Mouse (Mus musculus): ENCODE results near the gene Gm17783. TPM values are rescaled to one million over a fixed set of nuclear protein-coding genes. Genes with fewer than 3 reads are reported as not detected.
"Not testable (repeated sequence)": the region's sequence is repeated elsewhere in the genome, so short reads cannot be mapped to it uniquely, and the experiment has no call there.

The Gm17783 gene
- total RNA-seq (2021), result not detected

DNA sequence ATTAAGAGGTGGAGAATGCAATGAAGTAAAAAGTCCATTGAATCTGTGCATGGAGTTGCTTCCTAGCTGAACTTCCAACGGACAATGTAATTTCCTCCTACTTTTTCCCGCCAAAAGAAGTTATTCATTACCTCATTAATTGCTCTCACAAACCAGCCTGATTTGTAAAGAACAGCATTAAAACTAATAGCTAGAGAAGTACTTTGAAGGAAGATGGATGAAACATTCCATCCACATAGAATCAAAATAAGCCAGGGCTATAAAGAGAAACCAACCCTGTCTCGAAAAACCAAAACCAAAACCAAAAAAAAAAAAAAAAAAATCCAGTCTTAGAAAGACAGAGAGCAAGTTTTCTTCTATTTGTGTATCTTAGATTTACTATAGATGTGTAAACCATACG is at the start of gene Gm17783:
TSS of gene Gm17783 (minus strand) at position 101 of the 400 bp plus-strand sequence.
- intact Hi-C loops (cut with DNase I), result no loop called here
- DNase-seq (ENCODE audit: low spot score in 2 of 2), result no peak

DNA sequence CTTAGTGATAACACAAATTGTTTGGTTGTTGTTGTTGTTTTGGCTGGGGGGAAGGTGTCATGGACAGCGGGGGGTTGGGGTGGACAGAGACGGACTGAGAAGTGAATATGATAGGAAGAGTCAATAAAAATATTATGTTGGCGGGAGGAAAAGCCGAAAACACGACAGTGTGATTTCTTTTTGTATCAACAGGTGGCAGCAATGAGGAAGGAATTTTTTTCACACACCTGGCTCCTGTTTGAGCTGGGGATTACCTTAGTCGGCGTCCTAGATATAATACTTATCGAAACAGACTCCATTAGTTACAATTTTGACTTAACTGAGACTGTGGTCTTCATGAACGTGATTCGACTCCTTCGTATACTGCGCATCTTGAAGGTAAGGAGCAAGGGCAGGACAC is 48.0 kb upstream of the Gm17783 start:
- intact Hi-C loops (cut with DNase I), result no loop called here
- no peak for DNase-seq (ENCODE audit: low spot score in 2 of 2)

DNA sequence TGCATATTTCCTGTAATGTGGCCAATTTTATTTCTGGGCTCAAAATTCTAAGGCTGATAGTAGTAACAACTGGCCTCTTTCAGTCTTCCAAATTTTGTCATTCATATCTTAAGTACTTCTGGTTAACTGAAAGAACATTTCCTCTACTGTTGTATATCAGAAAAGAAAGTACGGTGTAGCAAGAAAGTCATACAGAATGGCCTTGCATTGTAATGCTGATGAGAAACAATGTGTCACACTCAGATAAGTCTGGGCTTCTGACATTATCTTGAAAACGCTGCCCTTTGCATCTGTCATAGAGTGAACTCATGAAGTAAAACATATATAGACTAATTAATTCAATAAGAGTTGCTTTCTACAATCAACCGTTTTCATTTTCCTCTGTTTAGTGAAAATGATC is 40.5 kb upstream of the Gm17783 start:
- intact Hi-C loops (cut with DNase I), result no loop called here
- no peak for DNase-seq (ENCODE audit: low spot score in 2 of 2)

DNA sequence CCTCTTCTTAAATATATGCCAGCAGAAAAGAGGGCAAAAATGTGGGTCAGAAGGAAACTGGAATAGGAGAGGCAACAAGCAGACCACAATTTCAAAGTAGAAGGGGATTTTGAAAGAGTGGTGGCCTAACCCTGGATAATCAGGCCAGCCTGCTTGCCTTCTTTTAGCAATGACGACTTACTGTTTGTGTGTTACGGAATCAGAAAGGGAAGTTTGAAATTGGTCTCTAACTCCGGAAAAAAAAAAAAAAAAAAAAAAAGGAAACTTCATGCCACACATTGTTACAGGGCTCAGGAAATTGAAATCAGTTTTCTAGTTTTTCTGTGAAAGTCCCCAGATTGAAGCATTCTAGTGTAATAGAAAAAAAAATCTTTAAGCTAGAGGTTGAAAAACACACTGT is 29.9 kb upstream of the Gm17783 start:
- intact Hi-C loops (cut with DNase I), result no loop called here
- no peak for DNase-seq (ENCODE audit: low spot score in 2 of 2)

DNA sequence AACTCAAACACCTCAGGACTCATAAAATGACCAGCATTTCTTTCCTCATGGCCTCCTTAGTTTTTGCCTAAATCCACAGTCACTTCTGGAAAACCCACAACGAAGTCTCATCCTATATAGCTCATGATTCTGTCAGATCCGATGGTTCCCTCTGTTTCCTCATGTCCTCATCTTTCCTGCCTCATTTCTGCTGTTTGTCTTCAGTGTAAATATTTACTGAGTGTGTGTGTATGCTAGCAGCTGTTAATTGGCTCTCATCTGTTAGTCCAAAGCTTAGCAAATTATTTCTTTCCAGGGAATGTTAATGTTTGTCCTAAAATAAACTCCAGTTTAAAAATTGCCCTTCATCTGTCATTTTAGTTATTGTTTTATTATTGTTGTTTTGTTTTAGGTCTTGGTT is 19.7 kb upstream of the Gm17783 start:
- intact Hi-C loops (cut with DNase I), result no loop called here
- no peak for DNase-seq (ENCODE audit: low spot score in 2 of 2)

DNA sequence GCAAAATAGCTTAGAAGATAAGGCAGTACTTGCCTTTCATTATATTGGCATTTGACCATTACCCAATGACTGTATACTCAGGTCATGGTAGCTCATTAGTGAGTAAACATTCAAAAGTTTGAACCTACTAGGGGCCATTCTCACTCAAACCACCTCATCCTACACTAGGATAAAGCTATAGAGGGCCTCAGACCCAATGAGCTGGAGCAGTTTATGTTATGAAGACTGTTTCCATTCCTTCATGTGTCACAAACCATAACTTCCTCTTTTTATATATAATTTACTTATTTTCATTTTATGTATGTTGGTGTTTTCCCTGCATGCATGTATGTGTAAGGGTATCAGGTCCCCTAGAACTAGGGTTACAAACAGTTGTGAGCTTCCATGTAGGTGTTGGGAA is 16.1 kb upstream of the Gm17783 start:
- DNase-seq (ENCODE audit: low spot score in 2 of 2), result no peak
- intact Hi-C loops (cut with DNase I), result no loop called here

DNA sequence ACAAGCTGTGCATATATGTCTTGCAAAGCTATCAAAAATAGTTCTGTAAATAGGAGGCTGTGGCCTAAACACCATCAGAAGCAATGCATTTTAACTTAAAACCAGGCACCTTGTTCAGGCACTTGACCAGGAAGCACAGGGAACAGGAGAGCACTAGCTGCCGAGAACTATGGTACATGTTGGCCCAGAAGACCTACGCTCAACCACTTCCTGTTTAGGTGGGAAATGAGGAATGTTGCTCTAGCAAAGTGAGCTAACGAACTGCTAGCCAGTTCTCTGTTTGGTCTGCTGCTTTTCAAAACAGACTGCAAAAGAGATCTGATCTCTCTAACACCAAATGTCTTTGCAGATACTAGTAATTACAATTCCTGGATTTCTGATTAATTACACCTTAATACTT is 12.5 kb upstream of the Gm17783 start:
- intact Hi-C loops (cut with DNase I), result no loop called here

DNA sequence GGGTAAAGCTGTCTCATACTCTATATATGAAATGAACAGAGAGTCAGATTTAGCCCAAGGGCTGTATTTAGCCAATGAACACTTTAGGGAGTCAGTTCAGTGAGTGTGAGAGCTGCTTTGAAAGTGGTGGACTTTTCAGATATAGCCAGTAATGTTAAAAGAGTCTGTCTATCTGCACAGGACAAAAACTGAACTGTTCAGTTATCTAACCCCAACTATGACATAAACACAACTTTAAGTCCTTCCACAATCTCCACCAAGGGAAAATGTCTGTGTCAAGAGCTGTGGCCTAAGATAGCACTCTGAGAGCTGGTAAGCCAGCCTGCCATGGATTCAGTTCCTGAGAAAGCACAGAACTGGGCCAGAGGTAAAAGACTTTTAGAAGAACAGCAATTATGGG is 10.3 kb upstream of the Gm17783 start:
- intact Hi-C loops (cut with DNase I), result no loop called here
- DNase-seq (ENCODE audit: low spot score in 2 of 2), result no peak

More for the DNA sequence above, 12.5 kb upstream of the Gm17783 start:
- no peak for DNase-seq (ENCODE audit: low spot score in 2 of 2)

DNA sequence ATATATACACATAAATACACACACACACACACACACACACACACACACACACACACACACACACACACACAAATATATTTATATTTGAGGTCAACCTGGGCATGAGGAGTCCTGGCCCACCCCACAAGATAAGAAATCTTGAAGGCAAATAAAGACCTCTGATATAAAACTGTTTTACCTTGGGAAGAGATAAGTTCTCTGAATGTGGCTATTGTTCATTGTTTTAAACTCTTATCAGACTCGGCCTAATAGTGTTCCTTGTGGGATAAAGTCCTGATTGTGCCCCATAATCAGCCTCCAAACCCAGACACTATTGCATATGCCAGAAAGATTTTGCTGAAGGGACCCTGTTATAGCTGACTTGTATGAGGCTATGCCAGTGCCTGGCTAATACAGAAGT is 6.5 kb upstream of the Gm17783 start:
- DNase-seq (ENCODE audit: low spot score in 2 of 2); intact Hi-C loops (cut with DNase I): not testable (repeated sequence)

DNA sequence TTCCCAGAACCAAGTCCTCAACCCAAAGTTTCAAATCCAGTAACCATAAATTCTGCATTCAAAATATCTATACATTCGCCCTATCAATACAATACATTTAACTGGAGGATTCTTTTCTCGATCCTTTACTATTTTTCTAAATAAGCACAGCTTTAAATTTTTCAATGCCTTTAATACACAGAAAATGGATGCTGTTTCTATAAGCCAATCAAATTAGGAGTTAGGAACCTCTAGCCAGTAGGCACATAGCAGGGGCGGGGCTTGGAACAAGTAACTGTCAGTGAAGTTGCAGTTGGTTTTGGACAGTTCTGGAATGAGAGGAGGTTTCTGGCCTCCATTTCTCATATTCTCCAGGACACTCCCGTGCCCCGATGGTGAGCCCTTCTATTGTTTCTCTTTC is 3.2 kb upstream of the Gm17783 start, which contains the start of gene Slc9c1:
TSS of gene Slc9c1 (plus strand) at position 301 of the 400 bp plus-strand sequence.
- intact Hi-C loops (cut with DNase I), result no loop called here
- no peak for DNase-seq (ENCODE audit: low spot score in 2 of 2)

DNA sequence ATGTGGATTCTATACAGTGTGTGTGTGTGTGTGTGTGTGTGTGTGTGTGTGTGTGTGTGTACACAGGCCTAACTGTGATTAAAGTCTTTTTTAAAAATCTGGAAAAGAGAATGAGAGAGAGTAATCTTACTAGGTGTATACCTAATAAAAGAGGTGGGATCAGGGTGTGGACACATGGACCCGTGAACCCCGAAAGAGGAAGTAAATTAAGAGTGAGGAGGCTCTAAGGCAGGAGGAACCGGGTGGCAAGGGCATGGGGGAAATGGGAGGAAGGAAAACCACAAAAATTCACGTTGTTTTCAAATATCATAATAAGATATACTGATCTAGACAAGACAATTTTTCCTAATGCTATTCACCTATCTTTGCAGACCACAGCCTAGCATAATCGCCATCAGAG is 6.3 kb downstream of the Gm17783 start:
- intact Hi-C loops (cut with DNase I), result no loop called here
- DNase-seq (ENCODE audit: low spot score in 2 of 2), result no peak

DNA sequence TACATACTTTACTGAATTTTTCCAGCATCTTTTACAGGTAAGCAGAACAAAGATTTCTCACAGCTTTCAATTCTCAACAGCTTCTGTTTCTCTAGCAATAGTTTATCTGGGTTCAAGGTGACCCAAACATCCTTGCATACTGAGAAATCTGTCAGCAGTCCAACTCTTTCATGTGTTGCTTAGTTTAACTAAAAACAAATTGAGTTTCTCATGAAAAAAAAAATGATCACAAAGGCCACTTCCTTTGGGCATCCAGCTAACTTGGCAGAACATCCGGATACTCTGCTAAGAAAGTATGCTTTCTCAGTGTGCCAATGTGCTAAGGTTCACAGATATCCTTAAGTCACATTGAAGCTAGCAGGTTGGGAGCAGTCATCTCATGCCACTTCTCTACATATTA is 36.5 kb downstream of the Gm17783 start:
- intact Hi-C loops (cut with DNase I), result no loop called here

DNA sequence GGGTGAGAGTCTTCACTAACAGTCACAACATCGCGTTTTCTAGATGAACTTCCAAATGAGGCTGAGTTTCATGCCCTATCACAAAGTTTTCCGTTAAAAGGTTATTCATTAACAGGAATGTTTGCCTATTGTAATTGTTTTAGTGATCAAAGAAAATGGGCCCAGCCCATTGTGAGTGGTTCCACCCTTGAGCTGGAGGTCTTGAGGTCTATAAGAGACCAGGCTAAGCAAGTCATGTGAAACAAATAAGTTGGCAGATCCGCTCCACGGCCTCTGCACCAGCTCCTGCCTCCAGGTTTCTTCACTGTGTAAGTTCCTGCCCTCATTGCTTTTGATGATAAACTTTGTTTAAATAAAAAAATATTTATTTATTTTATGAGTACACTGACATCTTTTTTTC is 38.9 kb downstream of the Gm17783 start, which contains the start of gene Gm609:
TSS of gene Gm609 (minus strand) at position 43 of the 400 bp plus-strand sequence.
- intact Hi-C loops (cut with DNase I), result no loop called here

More for the DNA sequence above, 36.5 kb downstream of the Gm17783 start:
- DNase-seq (ENCODE audit: low spot score in 2 of 2), result no peak

DNA sequence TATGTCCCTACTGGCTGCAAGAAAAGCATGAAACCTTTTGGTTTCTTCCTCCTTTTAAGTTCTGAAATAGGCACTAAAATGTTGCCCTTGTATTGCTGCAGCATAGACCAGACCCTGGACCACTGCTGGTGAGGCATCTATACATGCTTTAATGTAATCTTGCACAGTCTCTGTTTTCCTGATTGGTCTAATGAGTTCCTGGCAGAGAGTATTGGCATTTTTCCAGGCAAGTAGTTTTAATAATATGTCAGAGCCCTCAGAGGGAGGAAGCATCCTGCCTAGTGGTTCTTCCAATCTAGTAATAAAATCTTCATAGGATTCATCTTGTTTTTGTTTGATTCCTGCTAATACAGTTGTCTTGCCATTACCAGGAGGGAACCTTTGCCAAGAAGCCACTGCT is 54.9 kb downstream of the Gm17783 start:
- no peak for DNase-seq (ENCODE audit: low spot score in 2 of 2)
- intact Hi-C loops (cut with DNase I), result no loop called here

More for the DNA sequence above, 38.9 kb downstream of the Gm17783 start, which contains the start of gene Gm609:
- DNase-seq (ENCODE audit: low spot score in 2 of 2), result no peak

DNA sequence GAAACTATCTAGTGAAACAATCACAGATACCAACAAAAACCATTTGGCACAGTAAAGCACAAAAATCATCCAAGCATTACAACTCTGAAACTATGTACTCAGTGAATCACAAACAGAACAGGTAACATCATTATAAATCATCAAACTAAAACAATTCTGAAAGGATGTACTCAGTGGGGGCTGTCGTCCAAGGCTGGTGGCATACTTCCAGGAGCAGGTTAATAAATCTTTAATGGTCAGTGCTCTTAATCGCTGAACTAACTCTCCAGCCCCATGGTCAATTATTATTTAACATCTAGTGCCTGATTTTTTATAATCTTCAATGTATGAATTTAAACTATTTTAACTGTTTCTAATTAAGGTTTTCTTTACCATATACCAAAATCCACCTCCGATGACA is 60.0 kb downstream of the Gm17783 start:
- DNase-seq (ENCODE audit: low spot score in 2 of 2); intact Hi-C loops (cut with DNase I): not testable (repeated sequence)

Other genes starting within 250 kb of the Gm17783 start
- 100 to 1,000 TPM; 107 to 124 TPM for gene Cd200, start 123.0 kb downstream of the Gm17783 start, total RNA-seq (2021)
- gene Gm609, start 39.1 kb downstream of the Gm17783 start, total RNA-seq (2021), result under 1 TPM in 1 of 2 experiments, not detected in 1; 0.14 TPM
- not detected for gene Slc9c1, start 3.3 kb upstream of the Gm17783 start, total RNA-seq (2021)
- gene Gcsam, start 78.3 kb upstream of the Gm17783 start, total RNA-seq (2021), result not detected
- gene BC016579, start 122.0 kb upstream of the Gm17783 start, total RNA-seq (2021), result under 1 TPM in 1 of 2 experiments, not detected in 1; 0.16 TPM
- gene Tmprss7, start 161.6 kb upstream of the Gm17783 start, total RNA-seq (2021), result 1 to 10 TPM; 2.8 to 4.4 TPM
- 100 to 1,000 TPM; 309 to 348 TPM for gene Tagln3, start 192.6 kb upstream of the Gm17783 start, total RNA-seq (2021)
- gene Abhd10, start 210.9 kb upstream of the Gm17783 start, total RNA-seq (2021), result 10 to 100 TPM; 23.0 to 25.4 TPM